Mouse (Mus musculus): Measurements from ENCODE around the gene Sh2d1b1. TPM values are rescaled to one million over a fixed set of nuclear protein-coding genes. Genes with fewer than 3 reads are reported as not detected.

The Sh2d1b1 gene
- total RNA-seq, 2 experiments from 2014 or later = 0.14 to 0.23 TPM

- DNase-seq = no peak
Measured at GRCm38 (mm10) chr1:170325277-170325676, 48.2 kb downstream of the Sh2d1b1 start.

- no peak for DNase-seq
Measured at GRCm38 (mm10) chr1:170331926-170332325, 54.8 kb downstream of the Sh2d1b1 start.

DNA sequence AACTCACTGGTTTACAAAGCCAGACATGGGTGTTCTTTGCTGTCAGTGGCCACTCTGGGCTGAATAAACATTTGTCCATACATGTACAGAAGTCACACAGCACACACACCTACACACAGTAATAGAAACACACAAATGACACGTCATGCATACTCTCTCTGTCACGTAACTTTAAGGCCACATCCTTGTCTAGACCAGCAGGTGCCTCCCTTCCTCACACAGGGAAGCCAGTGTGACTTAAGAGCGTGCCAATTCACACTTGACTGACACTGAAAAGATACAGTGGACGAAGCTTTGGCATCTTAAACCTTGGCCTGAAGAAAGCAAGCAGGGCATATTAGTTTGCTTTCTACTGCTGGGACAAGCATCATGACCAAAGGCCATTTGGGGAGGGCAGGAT lies 55.7 kb downstream of the Sh2d1b1 start:
- no peak for DNase-seq

Other genes starting within 250 kb of the Sh2d1b1 start
- 10 to 100 TPM; 23.8 to 24.3 TPM for gene Ddr2, start 166.6 kb upstream of the Sh2d1b1 start, total RNA-seq (2021)
- 10 to 100 TPM; 40.4 to 49.6 TPM for gene Uap1, start 102.4 kb upstream of the Sh2d1b1 start, total RNA-seq (2021)
- 10 to 100 TPM; 18.9 to 19.8 TPM for gene Uhmk1, start 61.9 kb upstream of the Sh2d1b1 start, total RNA-seq (2021)
- not detected for gene Sh2d1b2, start 44.6 kb upstream of the Sh2d1b1 start, total RNA-seq (2021)
- gene Gm7694, start 29.0 kb downstream of the Sh2d1b1 start, total RNA-seq (2021) = 1 to 10 TPM; 7.8 TPM
- gene Spata46, start 31.5 kb downstream of the Sh2d1b1 start, total RNA-seq (2021) = not detected

Data from heart, postnatal 4 days (tissue).